Mouse (Mus musculus) heart, adult 2 months (tissue): ENCODE data around the gene Rpl31.

ENCODE experiments used
- CTCF ChIP-seq: fragments of 200-600 bp; IDR thresholded peaks from 2 replicates; pipeline ENCODE4 v1.8.1; 2022; ENCODE audit warnings: antibody characterized with exemption, mild to moderate bottlenecking, moderate library complexity
- POLR2A ChIP-seq: fragments of 200-500 bp; IDR thresholded peaks from 2 replicates; pipeline ENCODE4 v1.6.1; 2011; ENCODE audit warnings: mild to moderate bottlenecking, low read depth, low read length, control low read depth; ENCODE audit not compliant: insufficient read depth

- TF ChIP-seq CTCF (no peak), POLR2A (no peak)
These were observed 30.6 kb downstream of the Rpl31 start for GRCm38 (mm10) chr1:39398284-39398683.
